Mouse (Mus musculus): ENCODE data around the gene Uqcrq. TPM values are rescaled to one million over a fixed set of nuclear protein-coding genes. Genes with fewer than 3 reads are reported as not detected.

Gene Uqcrq
- polyA plus RNA-seq (2015; fragmentation: Nextera tagmentation; extraction: Ambion mirVana), result 931 and 948 TPM in 2 replicates

DNA sequence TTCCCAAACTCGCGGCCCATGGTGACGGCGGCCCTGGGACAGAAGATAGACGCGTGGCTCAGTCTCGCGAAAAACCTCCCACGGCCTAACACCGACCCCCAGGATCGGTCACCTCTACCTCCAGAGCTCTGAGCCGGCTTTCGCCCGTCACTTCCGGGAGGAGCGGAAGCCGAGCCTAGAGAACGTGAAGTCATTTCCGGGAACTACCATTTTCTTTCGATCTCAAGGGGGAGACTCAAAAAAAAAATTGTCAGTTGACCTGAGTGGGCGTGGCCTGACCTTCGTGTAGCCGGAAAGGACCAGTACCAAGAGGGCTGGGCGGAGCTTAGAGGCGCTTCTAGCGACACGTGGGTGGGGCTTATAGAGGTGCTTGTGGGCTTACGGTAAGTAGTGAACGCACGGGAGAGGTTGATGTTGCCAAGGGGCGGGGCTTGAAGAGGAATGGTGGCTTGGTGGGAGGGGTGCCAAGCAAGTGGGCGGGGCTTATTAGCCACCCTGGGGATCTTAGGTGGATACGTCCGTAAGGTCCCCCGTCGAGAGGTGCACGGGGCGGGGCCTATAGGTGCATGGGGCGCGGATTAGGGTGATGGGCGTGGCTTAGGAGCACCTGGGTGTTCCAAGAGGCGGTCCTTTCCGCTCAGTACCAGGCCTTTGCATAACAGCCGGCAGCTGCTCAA, at the start of gene Uqcrq, which contains the start of gene Gdf9:
Uqcrq (minus strand) TSS at position 162 of the 677 bp plus-strand sequence.
Gdf9 (plus strand) TSS at position 354 of the 677 bp plus-strand sequence.

DNA sequence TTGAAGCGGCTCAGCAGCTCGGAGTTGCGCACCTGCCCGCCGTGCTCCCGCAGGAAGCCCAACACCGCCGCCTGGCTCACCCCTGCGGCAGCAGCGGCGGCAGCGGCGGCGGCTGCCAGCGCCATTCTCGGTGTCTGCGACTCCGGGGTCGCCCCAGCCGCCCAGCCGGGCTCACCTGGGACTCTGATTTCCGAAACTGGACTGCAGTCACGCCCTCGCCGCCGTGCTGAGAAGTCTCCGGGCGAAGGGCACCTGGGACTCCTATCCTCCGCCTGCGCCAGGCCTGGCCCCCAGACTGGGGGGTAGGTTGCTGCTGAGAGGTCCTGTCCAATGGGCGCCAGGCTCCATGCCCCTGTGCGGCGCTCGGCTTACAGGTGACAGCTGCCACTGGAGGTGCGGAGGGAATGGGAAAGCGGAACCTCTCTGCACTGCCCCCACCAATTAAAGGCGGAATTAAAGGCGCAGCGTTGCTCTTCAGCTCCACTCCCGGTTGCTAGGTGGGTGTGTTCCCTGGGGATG, 49.2 kb upstream of the Uqcrq start, which contains the start of the genes Gm9945 and Sowaha:
Gm9945 (plus strand) TSS at position 384 of the 519 bp plus-strand sequence.
Sowaha (minus strand) TSS at position 492 of the 519 bp plus-strand sequence.

GRCm38 (mm10) chr11:53469968-53470695, 39.5 kb upstream of the Uqcrq start, which contains the start of gene Gm9837:
Gm9837 (minus strand) TSS chr11:53470479.

GRCm38 (mm10) chr11:53456474-53457371, 26.1 kb upstream of the Uqcrq start, which contains the start of the genes Gm10447 and Shroom1:
Gm10447 (minus strand) TSS chr11:53457110.
Shroom1 (plus strand) TSS chr11:53457205.

DNA sequence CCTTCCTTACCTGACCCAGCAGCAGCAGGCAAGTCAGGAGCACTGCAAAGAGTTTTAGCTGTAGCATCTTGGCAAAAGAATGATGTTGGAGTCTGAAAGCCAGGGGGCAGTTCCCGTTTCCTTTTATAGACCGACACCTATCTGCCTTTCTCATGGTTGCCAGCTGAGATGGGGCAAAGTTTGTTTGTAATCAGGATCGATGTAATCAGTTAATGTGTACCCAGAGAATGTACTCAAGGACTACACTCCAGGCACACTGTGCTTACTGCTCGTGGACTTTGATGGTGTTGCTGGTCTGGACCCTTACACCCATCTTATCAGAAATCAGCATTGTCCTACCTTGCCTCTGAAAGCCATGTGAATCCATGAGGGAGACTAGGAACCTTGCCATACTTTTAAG, 7.6 kb downstream of the Uqcrq start, which contains the start of gene Leap2:
Leap2 (minus strand) TSS at position 135 of the 400 bp plus-strand sequence.

Small RNA genes within 50 kb of the gene (microRNA-seq; reads per million reads assigned to microRNA genes)
- gene Mir6920, result not detected

Other genes with a start within 250 kb of the Uqcrq start
- 59.6 and 72.8 TPM in 2 replicates for gene Hspa4, start 130.4 kb downstream of the Uqcrq start, polyA plus RNA-seq (2015; fragmentation: Nextera tagmentation; extraction: Ambion mirVana)
- 9.8 and 12.3 TPM in 2 replicates for gene Zcchc10, start 106.2 kb downstream of the Uqcrq start, polyA plus RNA-seq (2015; fragmentation: Nextera tagmentation; extraction: Ambion mirVana)
- 42.4 and 44.2 TPM in 2 replicates for gene Aff4, start 80.0 kb downstream of the Uqcrq start, polyA plus RNA-seq (2015; fragmentation: Nextera tagmentation; extraction: Ambion mirVana)
- 0.26 TPM in 1 of 2 replicates, not detected in the other for gene Leap2, start 7.7 kb downstream of the Uqcrq start, polyA plus RNA-seq (2015; fragmentation: Nextera tagmentation; extraction: Ambion mirVana)
- 0.54 and 0.88 TPM in 2 replicates for gene Gdf9, start 192 bp upstream of the Uqcrq start, polyA plus RNA-seq (2015; fragmentation: Nextera tagmentation; extraction: Ambion mirVana)
- gene Gm10447, start 26.3 kb upstream of the Uqcrq start, polyA plus RNA-seq (2015; fragmentation: Nextera tagmentation; extraction: Ambion mirVana), result 0.22 and 0.35 TPM in 2 replicates
- gene Shroom1, start 26.4 kb upstream of the Uqcrq start, polyA plus RNA-seq (2015; fragmentation: Nextera tagmentation; extraction: Ambion mirVana), result 2.8 and 4.9 TPM in 2 replicates
- gene Gm9837, start 39.6 kb upstream of the Uqcrq start, polyA plus RNA-seq (2015; fragmentation: Nextera tagmentation; extraction: Ambion mirVana), result not detected in 2 replicates
- gene Gm9945, start 49.3 kb upstream of the Uqcrq start, polyA plus RNA-seq (2015; fragmentation: Nextera tagmentation; extraction: Ambion mirVana), result not detected in 2 replicates
- 1.7 and 1.8 TPM in 2 replicates for gene Sowaha, start 49.4 kb upstream of the Uqcrq start, polyA plus RNA-seq (2015; fragmentation: Nextera tagmentation; extraction: Ambion mirVana)
- 20.6 and 25.3 TPM in 2 replicates for gene Sept8, start 88.4 kb upstream of the Uqcrq start, polyA plus RNA-seq (2015; fragmentation: Nextera tagmentation; extraction: Ambion mirVana)
- 29.2 and 31.0 TPM in 2 replicates for gene Kif3a, start 136.5 kb upstream of the Uqcrq start, polyA plus RNA-seq (2015; fragmentation: Nextera tagmentation; extraction: Ambion mirVana)
- gene Il4, start 187.8 kb upstream of the Uqcrq start, polyA plus RNA-seq (2015; fragmentation: Nextera tagmentation; extraction: Ambion mirVana), result 0.25 TPM in 1 of 2 replicates, not detected in the other
- not detected in 2 replicates for gene Il13, start 203.9 kb upstream of the Uqcrq start, polyA plus RNA-seq (2015; fragmentation: Nextera tagmentation; extraction: Ambion mirVana)